Mouse (Mus musculus) liver, embryonic 14.5 days (tissue): ENCODE data around the gene Zfp800. TPM values are rescaled to one million over a fixed set of nuclear protein-coding genes. Genes with fewer than 3 reads are reported as not detected.

Experiments
- ATAC-seq: fragments of 200-750 bp; cut with Nextera tagmentation; 2 replicates; pipeline ENCODE4 v1.8.0; 2017; ENCODE audit warnings: moderate number of reproducible peaks, mild to moderate bottlenecking, moderate library complexity; ENCODE audit not compliant: insufficient read depth
- DNase-seq, 3 experiments: peaks; one replicate each; pipeline ENCODE4 v3.0.0-alpha.2; 2012 to 2013; ENCODE audit warnings: low read depth in 3 of 3, low spot score in 3 of 3
- H3K27ac ChIP-seq: fragments of 300-500 bp; sonication (generic); 2 replicates; pipeline ENCODE4 v1.5.1; 2014; ENCODE audit warnings: moderate library complexity, mild to moderate bottlenecking, control low read depth, inconsistent platforms
- H3K27me3 ChIP-seq: fragments of 300-500 bp; sonication (generic); 2 replicates; pipeline ENCODE4 v1.6.1; 2014; ENCODE audit warnings: mild to moderate bottlenecking, low read length, moderate library complexity; ENCODE audit not compliant: control insufficient read depth, insufficient read depth
- H3K36me3 ChIP-seq: fragments of 300-500 bp; sonication (generic); replicated peaks from 2 replicates; pipeline ENCODE4 v1.6.1; 2014; ENCODE audit warnings: low read depth; ENCODE audit not compliant: control insufficient read depth, insufficient read depth
- H3K4me1 ChIP-seq, 2 experiments: fragments of 200-500 bp in 1 of 2; fragments of 300-500 bp in 1 of 2; sonication (generic) in 1 of 2; replicated peaks; 2 replicates each; pipeline ENCODE4 v1.6.1; 2012 to 2014; ENCODE audit warnings: antibody characterized with exemption in 1 of 2, inconsistent platforms in 1 of 2, low read length in 1 of 2; ENCODE audit not compliant: control insufficient read depth in 2 of 2, insufficient read depth in 2 of 2
- H3K4me2 ChIP-seq: fragments of 300-500 bp; sonication (generic); 2 replicates; pipeline ENCODE4 v1.6.1; 2014; ENCODE audit warnings: low read depth, mild to moderate bottlenecking, control low read depth, moderate library complexity
- H3K4me3 ChIP-seq, 2 experiments: fragments of 200-500 bp in 1 of 2; fragments of 300-500 bp in 1 of 2; sonication (generic) in 1 of 2; 2 replicates each; pipeline ENCODE4 v1.5.1; 2012 to 2014; ENCODE audit warnings: low read depth in 2 of 2, low read length in 2 of 2, mild to moderate bottlenecking in 2 of 2, control low read depth in 1 of 2, inconsistent platforms in 1 of 2, moderate library complexity in 1 of 2; ENCODE audit not compliant: insufficient read depth in 1 of 2
- H3K9ac ChIP-seq: fragments of 300-500 bp; sonication (generic); replicated peaks from 2 replicates; pipeline ENCODE4 v1.6.1; 2014; ENCODE audit warnings: mild to moderate bottlenecking, control low read depth, moderate library complexity
- H3K9me3 ChIP-seq: fragments of 300-500 bp; sonication (generic); 2 replicates; pipeline ENCODE4 v1.6.1; 2016; ENCODE audit warnings: low read length, mixed read lengths; ENCODE audit not compliant: control insufficient read depth
- CTCF ChIP-seq: IDR thresholded peaks from 2 replicates; pipeline ENCODE4 v1.5.1; 2016; ENCODE audit warnings: antibody characterized with exemption, low read depth, control low read depth
- EP300 ChIP-seq: IDR thresholded peaks from 2 replicates; pipeline ENCODE4 v1.6.1; 2016; ENCODE audit warnings: antibody characterized with exemption, low read depth
- WGBS: fragments of 180-500 bp; shearing (Covaris S2); extraction: QIAGEN DNeasy Blood & Tissue Kit; methylation state at CpG from one replicate; pipeline ENCODE4 v1.1.7; 2014; ENCODE audit not compliant: insufficient replicate concordance; 5-methylcytosine and 5-hydroxymethylcytosine counted together
- polyA plus RNA-seq, 2 experiments: library from polyadenylated mRNA; depleted of rRNA in 1 of 2; stranded (reverse) in 1 of 2; unstranded in 1 of 2; fragments of >200 nt; fragmentation: Nextera tagmentation in 1 of 2; extraction: Ambion mirVana in 1 of 2; gene quantifications; 2 replicates each; pipeline versions ENCODE4 v1.2.1 to v1.2.3; 2012 to 2014

Zfp800 gene
- polyA plus RNA-seq, 2 experiments = 9.6 to 24.1 TPM

- DNase-seq = no peak
- H3K9me3 ChIP-seq = no peaks in the 10 kb centered on the region
- no peak overlapping the region for H3K9ac ChIP-seq
- no peak for TF ChIP-seq EP300
- no peak for TF ChIP-seq CTCF
- no peaks in the 10 kb centered on the region for H3K36me3 ChIP-seq
- 41% methylated on average over 2 of the region's 2 CpGs for WGBS
- no peak overlapping the region for H3K27ac ChIP-seq
- no peak overlapping the region for H3K4me3 ChIP-seq
- H3K4me2 ChIP-seq = no peak overlapping the region
- H3K4me1 ChIP-seq = no peaks in the 10 kb centered on the region
- no peaks in the 10 kb centered on the region for H3K27me3 ChIP-seq
- ATAC-seq = no peak
Measured at GRCm38 (mm10) chr6:28306702-28307101, 91.1 kb downstream of the Zfp800 start.

DNA sequence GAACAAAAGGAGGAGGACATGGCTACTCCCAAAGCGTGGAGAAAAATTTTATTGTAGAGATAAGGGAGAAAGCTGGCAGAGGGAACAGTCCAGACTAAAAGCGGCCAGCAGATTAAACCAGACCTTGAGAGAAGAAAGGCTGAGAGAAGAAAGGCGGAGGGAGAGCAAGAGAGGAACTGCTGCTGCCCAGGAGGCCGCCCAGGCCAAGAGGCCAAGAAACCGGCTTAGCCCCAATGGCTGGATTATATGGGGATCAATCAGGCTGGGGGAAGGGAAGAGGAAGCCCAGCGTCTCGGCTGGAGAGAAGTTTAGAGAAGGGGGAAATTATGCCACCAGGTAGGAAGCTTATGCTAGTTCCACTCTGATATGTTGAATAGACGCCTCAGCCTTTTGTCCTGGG lies 101.5 kb downstream of the Zfp800 start:
- TF ChIP-seq CTCF (no peak), EP300 (no peak)
- H3K4me2 ChIP-seq = no peak overlapping the region
- no peak for ATAC-seq
- no peaks in the 10 kb centered on the region for H3K36me3 ChIP-seq
- no peak for DNase-seq
- H3K27ac ChIP-seq = no peak overlapping the region
- no peak overlapping the region for H3K4me3 ChIP-seq
- no peaks in the 10 kb centered on the region for H3K4me1 ChIP-seq
- 20% methylated on average over 8 of the region's 8 CpGs for WGBS
- H3K27me3 ChIP-seq = peaks cover 4% of the 10 kb centered on the region; the same call in 1 of the 2 replicates
- H3K9ac ChIP-seq = no peak overlapping the region
- no peaks in the 10 kb centered on the region for H3K9me3 ChIP-seq

DNA sequence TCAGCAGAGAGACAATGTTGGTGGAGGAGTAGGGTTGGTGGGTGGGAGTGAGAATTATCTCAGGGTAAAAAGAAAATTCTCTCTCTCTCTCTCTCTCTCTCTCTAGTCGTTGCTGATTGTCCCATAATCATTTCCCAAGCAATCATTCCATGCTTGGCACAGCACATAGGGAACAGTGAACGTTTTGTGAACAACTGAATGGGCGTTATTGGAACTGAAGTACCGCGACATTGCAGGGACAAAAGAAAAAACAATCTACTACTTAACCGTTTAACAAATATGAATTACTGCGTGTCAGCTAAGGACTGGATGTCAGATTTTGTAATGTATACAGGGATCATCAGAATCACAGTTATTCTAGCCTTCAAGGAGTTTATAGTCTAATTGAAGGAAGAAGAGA lies 102.2 kb downstream of the Zfp800 start:
- H3K9me3 ChIP-seq = no peaks in the 10 kb centered on the region
- no peak overlapping the region for H3K9ac ChIP-seq
- WGBS = 51% methylated on average over 7 of the region's 7 CpGs
- no peak overlapping the region for H3K4me2 ChIP-seq
- no peaks in the 10 kb centered on the region for H3K4me1 ChIP-seq
- no peak for DNase-seq
- TF ChIP-seq EP300 = no peak
- no peak for TF ChIP-seq CTCF
- peaks cover 4% of the 10 kb centered on the region; the same call in 1 of the 2 replicates for H3K27me3 ChIP-seq
- H3K36me3 ChIP-seq = no peaks in the 10 kb centered on the region
- no peak overlapping the region for H3K4me3 ChIP-seq
- no peak for ATAC-seq
- no peak overlapping the region for H3K27ac ChIP-seq

GRCm38 (mm10) chr6:28292810-28293209 lies 105.0 kb downstream of the Zfp800 start:
- Histone ChIP-seq H3K4me3 (no peak overlapping the region), H3K27ac (no peak overlapping the region), H3K27me3 (peaks cover 4% of the 10 kb centered on the region; the same call in 1 of the 2 replicates), H3K36me3 (no peaks in the 10 kb centered on the region), H3K4me2 (no peak overlapping the region), H3K9ac (no peak overlapping the region), H3K4me1 (no peaks in the 10 kb centered on the region), H3K9me3 (no peaks in the 10 kb centered on the region)
- no peak for DNase-seq
- TF ChIP-seq CTCF (no peak), EP300 (no peak)
- 62% methylated on average over 6 of the region's 6 CpGs for WGBS
- no peak for ATAC-seq

- TF ChIP-seq CTCF = no peak
- no peak for TF ChIP-seq EP300
- no peak for ATAC-seq
- Histone ChIP-seq H3K9me3 (no peaks in the 10 kb centered on the region), H3K27ac (no peak overlapping the region), H3K4me2 (no peak overlapping the region), H3K4me3 (no peak overlapping the region), H3K4me1 (no peaks in the 10 kb centered on the region), H3K36me3 (no peaks in the 10 kb centered on the region), H3K27me3 (no peaks in the 10 kb centered on the region), H3K9ac (no peak overlapping the region)
- 58% methylated on average over 2 of the region's 2 CpGs for WGBS
- DNase-seq = no peak
Measured at GRCm38 (mm10) chr6:28279886-28280285, 117.9 kb downstream of the Zfp800 start.
